Mouse (Mus musculus): ENCODE results near the gene Mipep. TPM values are rescaled to one million over a fixed set of nuclear protein-coding genes. Genes with fewer than 3 reads are reported as not detected.

Mipep gene
- polyA plus RNA-seq, 1 experiment: 9.2 TPM

GRCm38 (mm10) chr14:60757265-60757664 is 27.1 kb upstream of the Mipep start:
- no peak for DNase-seq (ENCODE audit: low read depth)

GRCm38 (mm10) chr14:60757722-60758121 is 26.7 kb upstream of the Mipep start:
- DNase-seq (ENCODE audit: low read depth): no peak

DNA sequence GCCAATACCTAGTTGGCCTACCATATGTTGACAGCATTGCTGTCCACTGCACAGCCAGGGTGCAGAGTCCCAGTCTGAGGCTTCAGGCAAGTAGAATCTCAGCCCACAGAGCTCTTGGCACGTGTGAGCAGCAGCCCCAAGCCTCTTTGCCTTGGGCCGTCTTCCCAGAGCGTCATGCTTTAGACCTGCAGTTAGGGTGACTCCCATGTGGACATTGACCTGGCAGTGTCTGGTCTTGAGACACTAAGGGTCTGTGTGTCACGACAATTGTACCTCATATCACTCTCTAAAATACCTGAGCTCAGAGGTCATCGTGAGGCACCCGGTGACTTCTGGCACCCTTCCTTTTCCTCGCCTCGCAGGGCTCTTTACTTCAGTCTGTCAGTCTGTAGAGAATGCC is 25.3 kb upstream of the Mipep start:
- DNase-seq (ENCODE audit: low read depth): no peak

GRCm38 (mm10) chr14:60761801-60762200 is 22.6 kb upstream of the Mipep start:
- DNase-seq (ENCODE audit: low read depth): no peak

DNA sequence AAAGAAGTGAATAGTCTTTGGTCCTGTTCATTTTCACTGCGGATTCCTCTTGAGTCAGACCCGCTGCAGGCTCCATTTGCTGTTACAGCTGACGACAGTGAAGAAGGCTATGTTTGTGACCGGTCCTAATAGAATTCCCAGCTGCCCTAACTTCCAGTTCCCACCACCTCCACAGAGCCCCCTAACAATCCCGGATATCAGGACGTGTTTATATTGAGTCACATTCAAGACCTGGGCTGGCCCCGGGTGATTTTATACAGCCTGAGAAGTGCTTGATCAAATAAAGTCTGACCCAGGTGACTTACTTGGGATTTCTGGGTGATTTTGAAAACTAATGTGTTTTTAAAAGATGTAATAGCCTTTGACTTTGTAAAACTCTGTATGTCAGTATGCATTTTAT is 21.6 kb upstream of the Mipep start:
- no peak for DNase-seq (ENCODE audit: low read depth)

DNA sequence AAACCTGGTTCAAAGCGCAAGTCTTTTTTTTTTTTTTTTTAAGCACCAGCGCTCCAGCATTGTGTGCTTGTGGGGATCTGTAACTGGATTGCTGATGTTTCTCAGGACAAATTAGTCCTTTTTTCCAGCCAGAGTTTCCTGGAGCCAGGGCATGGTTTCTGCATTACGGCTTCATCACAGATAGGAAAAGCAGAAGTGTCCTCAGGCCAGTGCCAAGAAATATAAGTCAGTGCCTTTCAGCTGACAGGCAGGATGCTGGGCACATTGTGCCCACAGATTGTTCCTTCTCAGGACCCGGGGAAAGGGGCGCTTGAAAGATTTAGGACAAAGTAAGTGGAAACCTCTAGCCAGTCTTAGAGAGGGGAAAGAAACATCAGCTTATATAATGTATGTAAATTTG is 20.6 kb upstream of the Mipep start:
- DNase-seq (ENCODE audit: low read depth): no peak

GRCm38 (mm10) chr14:60764526-60764925 is 19.8 kb upstream of the Mipep start:
- no peak for DNase-seq (ENCODE audit: low read depth)

DNA sequence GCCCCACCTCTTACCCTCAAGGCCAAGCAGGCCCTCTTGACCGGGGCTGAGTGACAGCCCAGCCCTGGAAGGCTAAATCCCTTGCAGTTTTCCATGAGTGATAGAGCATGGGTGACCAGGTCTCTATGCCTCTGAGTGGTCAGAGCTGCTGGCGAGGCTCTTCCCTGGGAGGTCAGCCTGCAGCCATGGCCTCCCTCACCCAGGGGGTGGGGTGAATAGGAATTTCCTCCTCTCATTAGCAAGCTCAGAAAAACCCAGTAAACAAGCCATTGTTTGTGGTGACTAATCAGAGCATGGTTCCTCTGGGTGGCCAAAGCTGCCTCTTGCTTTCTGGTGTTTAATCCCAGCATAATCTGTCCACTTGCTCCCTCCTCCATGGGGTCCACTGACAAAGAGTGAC is 19.3 kb upstream of the Mipep start:
- no peak for DNase-seq (ENCODE audit: low read depth)

DNA sequence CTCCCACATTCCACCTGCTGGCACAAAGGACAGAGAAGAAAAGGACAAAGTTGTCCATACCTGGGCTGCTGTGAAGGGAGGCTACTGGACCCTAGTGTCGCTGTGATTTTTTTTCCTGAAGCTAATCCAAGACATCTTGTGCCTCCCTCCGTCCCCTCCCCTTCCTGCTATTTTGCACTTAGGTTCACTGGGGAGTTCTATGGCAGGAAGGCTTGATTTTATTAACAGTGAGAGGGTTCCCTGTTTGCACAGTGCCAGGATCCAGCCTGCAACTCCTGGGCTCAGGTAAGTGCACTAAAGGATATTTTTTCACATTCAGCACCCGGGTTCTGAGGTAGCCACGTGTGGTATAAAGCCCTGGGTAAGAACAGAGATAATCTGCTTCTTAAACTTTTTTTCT is 16.5 kb upstream of the Mipep start, which contains the start of gene C1qtnf9:
TSS of gene C1qtnf9 (plus strand) at position 251 of the 400 bp plus-strand sequence.
- no peak for DNase-seq (ENCODE audit: low read depth)

DNA sequence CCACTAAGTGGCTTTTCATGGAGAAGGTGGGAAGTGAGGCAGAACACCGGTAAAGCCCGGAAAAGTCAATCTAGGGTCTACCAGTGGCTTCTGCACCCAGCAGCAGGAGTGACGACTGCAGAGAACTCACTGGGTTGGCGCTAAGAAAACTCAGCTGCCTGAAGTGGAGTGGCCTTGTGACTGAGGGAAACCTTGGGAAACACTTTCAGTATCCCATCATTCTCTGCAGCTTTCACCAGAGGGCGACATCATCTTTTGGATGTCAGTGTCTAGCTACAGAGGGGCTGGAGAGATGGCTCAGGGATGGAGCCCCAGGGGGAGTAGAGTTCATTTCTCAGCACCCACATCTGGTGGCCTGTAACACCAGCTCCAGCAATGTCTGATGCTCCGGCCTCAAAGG is 15.0 kb upstream of the Mipep start:
- no peak for DNase-seq (ENCODE audit: low read depth)

GRCm38 (mm10) chr14:60770594-60770993 is 13.8 kb upstream of the Mipep start:
- DNase-seq (ENCODE audit: low read depth): no peak

DNA sequence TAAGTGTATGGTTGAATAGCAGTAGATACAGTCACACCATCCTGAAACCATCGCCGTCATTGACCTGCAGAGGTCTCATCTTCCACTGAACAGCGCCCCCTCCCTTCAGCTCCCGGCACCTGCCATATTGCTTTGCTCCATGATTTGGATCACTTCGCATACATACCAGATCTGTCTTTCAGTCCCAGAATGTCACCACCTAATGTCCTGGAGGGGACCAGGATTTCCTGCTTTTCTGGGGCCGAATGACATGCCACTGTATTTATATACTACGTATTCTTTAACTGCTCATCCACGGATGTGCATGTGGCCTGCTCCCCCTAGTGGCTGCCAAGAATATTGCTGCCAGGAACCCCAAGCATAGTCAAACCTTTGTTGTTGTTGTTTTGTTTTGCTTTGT is 13.3 kb upstream of the Mipep start:
- DNase-seq (ENCODE audit: low read depth): no peak

- DNase-seq (ENCODE audit: low read depth): no peak
Observed at GRCm38 (mm10) chr14:60773476-60773875, 10.9 kb upstream of the Mipep start.

DNA sequence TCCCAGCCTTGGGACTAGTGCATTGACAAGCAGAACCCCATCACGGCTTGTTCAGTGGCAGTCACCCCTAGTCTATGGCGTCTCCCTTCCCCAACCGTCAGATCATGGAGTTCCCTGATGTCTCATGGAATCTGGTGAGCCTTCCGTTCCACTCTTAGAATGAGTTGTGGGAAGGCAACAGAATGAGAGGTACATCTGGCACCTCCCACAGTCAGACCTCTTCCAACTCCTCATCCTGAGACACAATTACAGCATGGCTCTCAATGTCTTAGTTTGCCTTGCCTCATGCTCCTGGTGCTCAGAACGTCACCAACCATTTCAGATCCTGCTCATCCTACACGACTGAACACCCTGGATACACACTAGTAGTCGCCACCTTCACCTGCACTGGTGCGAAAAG is 7.9 kb upstream of the Mipep start:
- no peak for DNase-seq (ENCODE audit: low read depth)

- no peak for DNase-seq (ENCODE audit: low read depth)
Observed at GRCm38 (mm10) chr14:60777485-60777919, 6.9 kb upstream of the Mipep start.

DNA sequence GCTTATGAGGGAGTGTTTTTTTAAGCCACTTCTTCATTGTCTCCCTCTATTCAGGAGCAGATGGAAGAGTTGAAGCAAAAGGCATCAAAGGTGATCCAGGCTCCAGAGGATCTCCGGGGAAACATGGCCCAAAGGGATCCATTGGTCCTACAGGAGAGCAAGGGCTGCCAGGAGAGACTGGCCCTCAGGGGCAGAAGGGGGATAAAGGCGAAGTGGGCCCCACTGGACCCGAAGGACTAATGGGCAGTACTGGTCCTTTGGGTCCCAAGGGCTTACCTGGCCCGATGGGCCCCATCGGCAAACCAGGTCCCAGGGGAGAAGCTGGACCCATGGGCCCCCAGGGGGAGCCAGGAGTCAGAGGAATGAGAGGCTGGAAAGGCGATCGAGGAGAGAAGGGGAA is 5.2 kb upstream of the Mipep start:
- DNase-seq (ENCODE audit: low read depth): no peak

GRCm38 (mm10) chr14:60782121-60782656 is 2.2 kb upstream of the Mipep start:
- DNase-seq (ENCODE audit: low read depth): no peak

DNA sequence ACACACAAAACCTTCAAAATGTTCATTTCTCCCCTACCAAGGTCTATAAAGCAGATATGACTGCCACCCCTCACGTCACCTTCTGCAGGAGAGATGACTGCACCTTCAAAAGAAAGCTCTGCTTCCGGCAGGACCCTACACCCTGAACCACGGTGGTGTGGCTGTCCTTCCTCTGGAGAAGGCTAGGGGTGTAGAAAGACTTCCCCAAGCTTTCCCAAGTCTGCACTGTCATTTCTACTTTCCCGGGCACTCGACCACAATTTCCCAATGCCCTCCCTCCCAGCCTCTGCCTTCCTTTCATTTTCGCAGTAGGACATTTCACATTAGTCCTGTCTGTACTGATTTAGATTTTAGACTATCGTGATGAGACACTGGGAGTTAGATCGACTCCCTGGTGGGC is 1.2 kb upstream of the Mipep start:
- DNase-seq (ENCODE audit: low read depth): no peak

DNA sequence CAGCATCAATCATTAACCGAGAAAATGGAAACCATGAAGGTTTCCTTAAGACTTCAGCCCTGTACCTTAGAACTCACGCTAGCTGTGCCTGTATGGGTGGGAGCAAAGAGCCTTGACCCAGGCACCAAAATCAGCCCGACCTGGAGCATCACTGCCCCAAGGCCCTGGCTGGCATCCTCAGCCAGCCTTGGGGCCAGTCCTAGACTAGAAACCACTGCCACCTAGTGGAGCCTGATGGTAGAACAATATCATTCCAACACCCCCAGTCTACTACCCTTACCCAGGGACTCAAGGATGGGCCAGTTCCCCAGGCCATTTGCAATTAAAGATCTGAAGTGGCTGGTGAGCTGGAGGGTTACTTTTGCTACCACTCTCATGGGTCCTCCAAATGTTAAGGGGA is 5.7 kb downstream of the Mipep start:
- DNase-seq (ENCODE audit: low read depth): no peak

GRCm38 (mm10) chr14:60796600-60797322 is 12.4 kb downstream of the Mipep start:
- no peak for DNase-seq (ENCODE audit: low read depth)

DNA sequence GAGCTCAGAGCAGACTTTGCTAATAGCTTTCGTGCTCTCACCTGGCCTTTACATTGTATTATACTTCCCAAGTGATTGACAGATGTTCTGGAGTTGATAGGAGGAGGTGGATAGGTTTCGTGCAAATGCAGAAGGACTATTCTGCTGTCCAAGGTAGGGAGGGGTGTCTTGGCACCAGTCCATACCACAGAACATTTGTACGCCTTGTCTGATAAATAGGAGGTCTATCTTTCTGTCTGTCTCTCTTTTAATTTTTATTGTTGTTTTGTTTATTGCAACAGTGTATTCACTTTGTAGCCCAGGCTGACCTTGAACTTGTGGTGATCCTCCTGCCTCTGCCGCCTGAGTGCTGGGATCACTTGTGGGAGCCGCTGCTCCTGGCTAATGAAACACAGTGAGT is 13.2 kb downstream of the Mipep start:
- DNase-seq (ENCODE audit: low read depth): no peak

- DNase-seq (ENCODE audit: low read depth): no peak
Observed at GRCm38 (mm10) chr14:60798721-60799120, 14.3 kb downstream of the Mipep start.

GRCm38 (mm10) chr14:60799762-60800728 is 15.7 kb downstream of the Mipep start:
- DNase-seq (ENCODE audit: low read depth): no peak
